Mouse (Mus musculus): Measurements from ENCODE around the gene Dlgap4.

- TF ChIP-seq CTCF (IDR thresholded peaks at IDR 0.05; ENCODE audit: control insufficient read depth, insufficient read depth, insufficient replicate concordance, low read depth, low read length), result no peak
- no peak for TF ChIP-seq POLR2A (IDR thresholded peaks at IDR 0.05; ENCODE audit: control insufficient read depth, low read depth, low read length)
Observed at GRCm38 (mm10) chr2:156723899-156724523, 110.5 kb downstream of the Dlgap4 start.

Measured in testis, adult 2 months (tissue).